Mouse (Mus musculus): ENCODE data around the gene Msh3. TPM values are rescaled to one million over a fixed set of nuclear protein-coding genes. Genes with fewer than 3 reads are reported as not detected.

Gene Msh3
- polyA plus RNA-seq, 1 experiment from 2014 or later = 36.1 TPM

- Histone ChIP-seq H3K4me1 (replicated peaks; ENCODE audit: control insufficient read depth, insufficient read depth, low read length) (no peaks in the 10 kb centered on the region), H3K9ac (ENCODE audit: low read depth, low read length) (no peak overlapping the region), H3K4me3 (ENCODE audit: low read depth, low read length) (no peak overlapping the region), H3K27ac (ENCODE audit: low read depth, low read length) (no peak overlapping the region), H3K36me3 (ENCODE audit: control insufficient read depth, insufficient read depth, low read length) (no peaks in the 10 kb centered on the region), H3K4me2 (replicated peaks; ENCODE audit: low read depth, low read length) (no peak overlapping the region), H3K9me3 (ENCODE audit: control insufficient read depth, low read length) (no peaks in the 10 kb centered on the region), H3K27me3 (ENCODE audit: control insufficient read depth, insufficient read depth, low read length) (no peaks in the 10 kb centered on the region)
- WGBS = 78% methylated on average over 4 of the region's 4 CpGs
- ATAC-seq (ENCODE audit: low FRiP score) (no peak), DNase-seq (ENCODE audit: low spot score) (no peak)
Measured at GRCm38 (mm10) chr13:92291605-92292004, 63.2 kb downstream of the Msh3 start.

GRCm38 (mm10) chr13:92277027-92277426 lies 77.8 kb downstream of the Msh3 start:
- Histone ChIP-seq H3K36me3 (ENCODE audit: control insufficient read depth, insufficient read depth, low read length) (no peaks in the 10 kb centered on the region), H3K27ac (ENCODE audit: low read depth, low read length) (no peak overlapping the region), H3K4me1 (replicated peaks; ENCODE audit: control insufficient read depth, insufficient read depth, low read length) (no peaks in the 10 kb centered on the region), H3K9me3 (ENCODE audit: control insufficient read depth, low read length) (no peaks in the 10 kb centered on the region), H3K4me3 (ENCODE audit: low read depth, low read length) (no peak overlapping the region), H3K4me2 (replicated peaks; ENCODE audit: low read depth, low read length) (no peak overlapping the region), H3K9ac (ENCODE audit: low read depth, low read length) (no peak overlapping the region), H3K27me3 (ENCODE audit: control insufficient read depth, insufficient read depth, low read length) (no peaks in the 10 kb centered on the region)
- DNase-seq (ENCODE audit: low spot score) (no peak), ATAC-seq (ENCODE audit: low FRiP score) (no peak)
- 89% methylated on average over 2 of the region's 2 CpGs for WGBS

GRCm38 (mm10) chr13:92275292-92275691 lies 79.5 kb downstream of the Msh3 start:
- no peak for ATAC-seq (ENCODE audit: low FRiP score)
- Histone ChIP-seq H3K9me3 (ENCODE audit: control insufficient read depth, low read length) (no peaks in the 10 kb centered on the region), H3K9ac (ENCODE audit: low read depth, low read length) (no peak overlapping the region), H3K27ac (ENCODE audit: low read depth, low read length) (no peak overlapping the region), H3K27me3 (ENCODE audit: control insufficient read depth, insufficient read depth, low read length) (no peaks in the 10 kb centered on the region), H3K4me2 (replicated peaks; ENCODE audit: low read depth, low read length) (no peak overlapping the region), H3K4me3 (ENCODE audit: low read depth, low read length) (no peak overlapping the region), H3K36me3 (ENCODE audit: control insufficient read depth, insufficient read depth, low read length) (no peaks in the 10 kb centered on the region), H3K4me1 (replicated peaks; ENCODE audit: control insufficient read depth, insufficient read depth, low read length) (no peaks in the 10 kb centered on the region)
- no peak for DNase-seq (ENCODE audit: low spot score)
- WGBS = 94% methylated on average over 9 of the region's 9 CpGs

- H3K27ac ChIP-seq (ENCODE audit: low read depth, low read length) = no peak overlapping the region
- H3K9ac ChIP-seq (ENCODE audit: low read depth, low read length) = no peak overlapping the region
- no peaks in the 10 kb centered on the region for H3K27me3 ChIP-seq (ENCODE audit: control insufficient read depth, insufficient read depth, low read length)
- H3K36me3 ChIP-seq (ENCODE audit: control insufficient read depth, insufficient read depth, low read length) = no peaks in the 10 kb centered on the region
- no peak overlapping the region for H3K4me2 ChIP-seq (replicated peaks; ENCODE audit: low read depth, low read length)
- 93% methylated on average over 14 of the region's 14 CpGs for WGBS
- H3K4me3 ChIP-seq (ENCODE audit: low read depth, low read length) = no peak overlapping the region
- DNase-seq (ENCODE audit: low spot score) = no peak
- ATAC-seq (ENCODE audit: low FRiP score) = no peak
- H3K9me3 ChIP-seq (ENCODE audit: control insufficient read depth, low read length) = no peaks in the 10 kb centered on the region
- H3K4me1 ChIP-seq (replicated peaks; ENCODE audit: control insufficient read depth, insufficient read depth, low read length) = no peaks in the 10 kb centered on the region
Measured at GRCm38 (mm10) chr13:92274274-92275198, 80.3 kb downstream of the Msh3 start.

GRCm38 (mm10) chr13:92267076-92267475 lies 87.7 kb downstream of the Msh3 start:
- Histone ChIP-seq H3K4me2 (replicated peaks; ENCODE audit: low read depth, low read length) (no peak overlapping the region), H3K9ac (ENCODE audit: low read depth, low read length) (no peak overlapping the region), H3K36me3 (ENCODE audit: control insufficient read depth, insufficient read depth, low read length) (no peaks in the 10 kb centered on the region), H3K27me3 (ENCODE audit: control insufficient read depth, insufficient read depth, low read length) (no peaks in the 10 kb centered on the region), H3K4me3 (ENCODE audit: low read depth, low read length) (no peak overlapping the region), H3K27ac (ENCODE audit: low read depth, low read length) (no peak overlapping the region), H3K9me3 (ENCODE audit: control insufficient read depth, low read length) (no peaks in the 10 kb centered on the region), H3K4me1 (replicated peaks; ENCODE audit: control insufficient read depth, insufficient read depth, low read length) (no peaks in the 10 kb centered on the region)
- ATAC-seq (ENCODE audit: low FRiP score) (no peak), DNase-seq (ENCODE audit: low spot score) (no peak)
- 85% methylated on average over 3 of the region's 3 CpGs for WGBS

GRCm38 (mm10) chr13:92263566-92263965 lies 91.2 kb downstream of the Msh3 start:
- H3K4me1 ChIP-seq (replicated peaks; ENCODE audit: control insufficient read depth, insufficient read depth, low read length) = no peaks in the 10 kb centered on the region
- no peak for DNase-seq (ENCODE audit: low spot score)
- H3K9me3 ChIP-seq (ENCODE audit: control insufficient read depth, low read length) = no peaks in the 10 kb centered on the region
- WGBS = 91% methylated on average over 6 of the region's 6 CpGs
- no peak overlapping the region for H3K9ac ChIP-seq (ENCODE audit: low read depth, low read length)
- no peaks in the 10 kb centered on the region for H3K27me3 ChIP-seq (ENCODE audit: control insufficient read depth, insufficient read depth, low read length)
- no peak for ATAC-seq (ENCODE audit: low FRiP score)
- H3K27ac ChIP-seq (ENCODE audit: low read depth, low read length) = no peak overlapping the region
- H3K36me3 ChIP-seq (ENCODE audit: control insufficient read depth, insufficient read depth, low read length) = no peaks in the 10 kb centered on the region
- no peak overlapping the region for H3K4me2 ChIP-seq (replicated peaks; ENCODE audit: low read depth, low read length)
- no peak overlapping the region for H3K4me3 ChIP-seq (ENCODE audit: low read depth, low read length)

GRCm38 (mm10) chr13:92261329-92261728 lies 93.5 kb downstream of the Msh3 start:
- H3K4me2 ChIP-seq (replicated peaks; ENCODE audit: low read depth, low read length) = no peak overlapping the region
- ATAC-seq (ENCODE audit: low FRiP score) (no peak), DNase-seq (ENCODE audit: low spot score) (no peak)
- no peak overlapping the region for H3K27ac ChIP-seq (ENCODE audit: low read depth, low read length)
- 93% methylated on average over 5 of the region's 5 CpGs for WGBS
- H3K4me3 ChIP-seq (ENCODE audit: low read depth, low read length) = no peak overlapping the region
- no peaks in the 10 kb centered on the region for H3K27me3 ChIP-seq (ENCODE audit: control insufficient read depth, insufficient read depth, low read length)
- no peaks in the 10 kb centered on the region for H3K9me3 ChIP-seq (ENCODE audit: control insufficient read depth, low read length)
- H3K9ac ChIP-seq (ENCODE audit: low read depth, low read length) = no peak overlapping the region
- no peaks in the 10 kb centered on the region for H3K4me1 ChIP-seq (replicated peaks; ENCODE audit: control insufficient read depth, insufficient read depth, low read length)
- H3K36me3 ChIP-seq (ENCODE audit: control insufficient read depth, insufficient read depth, low read length) = no peaks in the 10 kb centered on the region

- Histone ChIP-seq H3K9ac (ENCODE audit: low read depth, low read length) (no peak overlapping the region), H3K27ac (ENCODE audit: low read depth, low read length) (no peak overlapping the region), H3K4me2 (replicated peaks; ENCODE audit: low read depth, low read length) (no peak overlapping the region), H3K9me3 (ENCODE audit: control insufficient read depth, low read length) (no peaks in the 10 kb centered on the region), H3K4me1 (replicated peaks; ENCODE audit: control insufficient read depth, insufficient read depth, low read length) (no peaks in the 10 kb centered on the region), H3K4me3 (ENCODE audit: low read depth, low read length) (no peak overlapping the region), H3K27me3 (ENCODE audit: control insufficient read depth, insufficient read depth, low read length) (no peaks in the 10 kb centered on the region), H3K36me3 (ENCODE audit: control insufficient read depth, insufficient read depth, low read length) (no peaks in the 10 kb centered on the region)
- ATAC-seq (ENCODE audit: low FRiP score) = no peak
- DNase-seq (ENCODE audit: low spot score) = no peak
- WGBS = 94% methylated on average over 3 of the region's 3 CpGs
Measured at GRCm38 (mm10) chr13:92255480-92255879, 99.3 kb downstream of the Msh3 start.

GRCm38 (mm10) chr13:92253850-92254249 lies 101.0 kb downstream of the Msh3 start:
- H3K36me3 ChIP-seq (ENCODE audit: control insufficient read depth, insufficient read depth, low read length) = no peaks in the 10 kb centered on the region
- H3K4me1 ChIP-seq (replicated peaks; ENCODE audit: control insufficient read depth, insufficient read depth, low read length) = no peaks in the 10 kb centered on the region
- H3K27ac ChIP-seq (ENCODE audit: low read depth, low read length) = no peak overlapping the region
- no peak overlapping the region for H3K4me3 ChIP-seq (ENCODE audit: low read depth, low read length)
- DNase-seq (ENCODE audit: low spot score) (no peak), ATAC-seq (ENCODE audit: low FRiP score) (no peak)
- no peaks in the 10 kb centered on the region for H3K9me3 ChIP-seq (ENCODE audit: control insufficient read depth, low read length)
- H3K9ac ChIP-seq (ENCODE audit: low read depth, low read length) = no peak overlapping the region
- no peak overlapping the region for H3K4me2 ChIP-seq (replicated peaks; ENCODE audit: low read depth, low read length)
- no peaks in the 10 kb centered on the region for H3K27me3 ChIP-seq (ENCODE audit: control insufficient read depth, insufficient read depth, low read length)
- WGBS = 97% methylated on average over 5 of the region's 5 CpGs

All from hindbrain, embryonic 11.5 days (tissue).